Mouse (Mus musculus) skeletal muscle tissue, adult 2 months (tissue): ENCODE results near the gene Fut8.
"Not testable (repeated sequence)": the region's sequence is repeated elsewhere in the genome, so short reads cannot be mapped to it uniquely, and the experiment has no call there.

Experiments used
- DNase-seq: peaks from one replicate; pipeline ENCODE4 v3.0.0-alpha.2; 2012; ENCODE audit warnings: low read depth, low spot score

Gene Fut8

GRCm38 (mm10) chr12:77222272-77222874, 15.6 kb upstream of the Fut8 start:
- no peak for DNase-seq

- DNase-seq = no peak
These were observed 14.3 kb upstream of the Fut8 start for GRCm38 (mm10) chr12:77223595-77223994.

GRCm38 (mm10) chr12:77224121-77224520, 13.8 kb upstream of the Fut8 start:
- DNase-seq = no peak

- DNase-seq = no peak
These were observed 13.0 kb upstream of the Fut8 start for GRCm38 (mm10) chr12:77224891-77225290.

GRCm38 (mm10) chr12:77225727-77226126, 12.2 kb upstream of the Fut8 start:
- DNase-seq = no peak

- DNase-seq = no peak
These were observed 2.0 kb upstream of the Fut8 start for GRCm38 (mm10) chr12:77235958-77236357.

GRCm38 (mm10) chr12:77238531-77239389, 835 bp downstream of the Fut8 start:
- peak; percentile 93 for DNase-seq

- peak; percentile 7 for DNase-seq
These were observed 1.6 kb downstream of the Fut8 start for GRCm38 (mm10) chr12:77239390-77240061.

- DNase-seq = no peak
These were observed 2.4 kb downstream of the Fut8 start for GRCm38 (mm10) chr12:77240372-77240771.

- DNase-seq = no peak
These were observed 2.9 kb downstream of the Fut8 start for GRCm38 (mm10) chr12:77240839-77241238.

- no peak for DNase-seq
These were observed 24.7 kb downstream of the Fut8 start for GRCm38 (mm10) chr12:77262650-77263049.

GRCm38 (mm10) chr12:77263816-77264215, 25.9 kb downstream of the Fut8 start:
- no peak for DNase-seq

- no peak for DNase-seq
These were observed 32.8 kb downstream of the Fut8 start for GRCm38 (mm10) chr12:77270694-77271093.

GRCm38 (mm10) chr12:77288507-77288906, 50.6 kb downstream of the Fut8 start:
- no peak for DNase-seq

- DNase-seq = no peak
These were observed 53.1 kb downstream of the Fut8 start for GRCm38 (mm10) chr12:77291017-77291416.

- not testable (repeated sequence) for DNase-seq
These were observed 53.9 kb downstream of the Fut8 start for GRCm38 (mm10) chr12:77291864-77292263.

- DNase-seq = no peak
These were observed 54.7 kb downstream of the Fut8 start for GRCm38 (mm10) chr12:77292375-77293258.

GRCm38 (mm10) chr12:77296119-77296518, 58.2 kb downstream of the Fut8 start:
- no peak for DNase-seq

GRCm38 (mm10) chr12:77297114-77297513, 59.2 kb downstream of the Fut8 start:
- DNase-seq = no peak

- no peak for DNase-seq
These were observed 59.9 kb downstream of the Fut8 start for GRCm38 (mm10) chr12:77297858-77298257.

GRCm38 (mm10) chr12:77302011-77302410, 64.1 kb downstream of the Fut8 start:
- no peak for DNase-seq
